Mouse (Mus musculus) adrenal gland, postnatal 14 days (tissue): ENCODE results near the gene Suclg2. TPM values are rescaled to one million over a fixed set of nuclear protein-coding genes. Genes with fewer than 3 reads are reported as not detected.

ENCODE experiments used
- DNase-seq: peaks from one replicate; pipeline ENCODE4 v3.0.0; 2021; ENCODE audit warnings: mixed read lengths
- total RNA-seq: library from RNA; stranded (reverse); gene quantifications from 2 replicates; pipeline ENCODE4 v1.2.3, GENCODE M21; 2021

The Suclg2 gene
- total RNA-seq, 1 experiment from 2014 or later: 141 TPM

GRCm38 (mm10) chr6:95465322-95465721 is 253.3 kb downstream of the Suclg2 start:
- no peak for DNase-seq

GRCm38 (mm10) chr6:95459372-95459771 is 259.2 kb downstream of the Suclg2 start:
- DNase-seq: no peak

- DNase-seq: no peak
Measured at GRCm38 (mm10) chr6:95446151-95446550, 272.4 kb downstream of the Suclg2 start.

- DNase-seq: peak; percentile 91
Measured at GRCm38 (mm10) chr6:95445036-95445435, 273.6 kb downstream of the Suclg2 start.
